Mouse (Mus musculus): ENCODE data around the gene Arl4a. TPM values are rescaled to one million over a fixed set of nuclear protein-coding genes. Genes with fewer than 3 reads are reported as not detected.

Gene Arl4a
- polyA plus RNA-seq, 1 experiment from 2014 or later, result 28.1 TPM

DNA sequence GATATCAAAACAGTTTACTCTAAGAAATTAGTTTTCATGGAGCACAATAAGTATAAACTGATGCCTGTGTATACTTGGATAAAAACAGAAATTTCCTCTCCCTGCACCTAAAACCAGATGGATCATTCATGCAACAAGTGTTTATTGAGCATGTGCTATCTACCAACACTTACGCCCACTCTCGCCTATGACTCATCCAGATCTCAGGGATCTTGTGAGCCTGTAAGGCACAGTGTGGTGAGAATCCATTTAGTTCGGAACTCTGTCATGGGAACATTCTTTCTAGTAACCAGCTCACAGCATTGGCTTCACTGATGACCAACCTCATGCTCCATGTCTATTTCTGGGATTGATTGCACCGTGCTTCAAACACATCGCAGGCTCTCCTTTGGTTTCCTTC lies 58.8 kb downstream of the Arl4a start:
- WGBS, result 91% methylated on average over 5 of the region's 5 CpGs
- no peak overlapping the region for H3K9ac ChIP-seq
- no peak for TF ChIP-seq CTCF (IDR thresholded peaks at IDR 0.05; ENCODE audit: low read depth)

GRCm38 (mm10) chr12:39977996-39978590 lies 59.7 kb downstream of the Arl4a start:
- Histone ChIP-seq H3K4me2 (no peak overlapping the region), H3K9ac (no peak overlapping the region), H3K9me3 (ENCODE audit: low read depth, low read length) (no peaks in the 10 kb centered on the region), H3K4me1 (ENCODE audit: insufficient read depth) (no peaks in the 10 kb centered on the region), H3K27ac (ENCODE audit: low read depth) (no peak overlapping the region), H3K4me3 (ENCODE audit: low read depth, low read length) (no peak overlapping the region), H3K27me3 (ENCODE audit: insufficient read depth, low read length) (no peaks in the 10 kb centered on the region), H3K36me3 (ENCODE audit: insufficient read depth) (no peaks in the 10 kb centered on the region)
- WGBS, result 78% methylated on average over 8 of the region's 8 CpGs
- ATAC-seq (ENCODE audit: insufficient read depth), result no peak
- DNase-seq, result no peak
- TF ChIP-seq CTCF (IDR thresholded peaks at IDR 0.05; ENCODE audit: low read depth), result no peak

More for the DNA sequence above, 58.8 kb downstream of the Arl4a start:
- DNase-seq, result no peak
- Histone ChIP-seq H3K4me2 (no peak overlapping the region), H3K9me3 (ENCODE audit: low read depth, low read length) (no peaks in the 10 kb centered on the region), H3K4me1 (ENCODE audit: insufficient read depth) (no peaks in the 10 kb centered on the region), H3K36me3 (ENCODE audit: insufficient read depth) (no peaks in the 10 kb centered on the region), H3K4me3 (ENCODE audit: low read depth, low read length) (no peak overlapping the region), H3K27ac (ENCODE audit: low read depth) (no peak overlapping the region), H3K27me3 (ENCODE audit: insufficient read depth, low read length) (no peaks in the 10 kb centered on the region)
- no peak for ATAC-seq (ENCODE audit: insufficient read depth)

DNA sequence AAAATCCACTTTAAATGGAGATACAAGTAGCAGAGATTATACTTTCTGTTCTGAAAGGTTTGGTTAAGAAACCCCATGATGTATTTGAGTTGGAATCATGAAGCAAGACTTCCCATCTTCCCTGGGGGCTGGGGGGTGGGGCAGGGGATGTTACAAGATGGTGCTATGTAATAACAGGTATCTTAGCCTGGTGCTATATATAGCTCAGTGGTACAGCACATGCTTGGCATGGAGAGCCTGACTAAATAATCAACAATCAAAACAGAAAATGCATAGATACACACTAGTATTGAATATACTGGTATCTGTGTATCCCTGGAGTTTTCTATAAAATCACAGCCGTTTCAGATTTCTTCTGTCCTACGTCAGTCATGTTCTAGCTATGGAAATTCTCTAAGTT lies 61.4 kb downstream of the Arl4a start:
- Histone ChIP-seq H3K9me3 (ENCODE audit: low read depth, low read length) (no peaks in the 10 kb centered on the region), H3K9ac (no peak overlapping the region), H3K27ac (ENCODE audit: low read depth) (no peak overlapping the region), H3K4me3 (ENCODE audit: low read depth, low read length) (no peak overlapping the region), H3K27me3 (ENCODE audit: insufficient read depth, low read length) (no peaks in the 10 kb centered on the region), H3K36me3 (ENCODE audit: insufficient read depth) (no peaks in the 10 kb centered on the region), H3K4me2 (no peak overlapping the region), H3K4me1 (ENCODE audit: insufficient read depth) (no peaks in the 10 kb centered on the region)
- 88% methylated on average over 2 of the region's 2 CpGs for WGBS
- ATAC-seq (ENCODE audit: insufficient read depth) (no peak), DNase-seq (no peak)
- no peak for TF ChIP-seq CTCF (IDR thresholded peaks at IDR 0.05; ENCODE audit: low read depth)

- no peak for TF ChIP-seq CTCF (IDR thresholded peaks at IDR 0.05; ENCODE audit: low read depth)
- Histone ChIP-seq H3K4me3 (ENCODE audit: low read depth, low read length) (no peak overlapping the region), H3K4me1 (ENCODE audit: insufficient read depth) (no peaks in the 10 kb centered on the region), H3K36me3 (ENCODE audit: insufficient read depth) (no peaks in the 10 kb centered on the region), H3K27me3 (ENCODE audit: insufficient read depth, low read length) (no peaks in the 10 kb centered on the region), H3K9me3 (ENCODE audit: low read depth, low read length) (no peaks in the 10 kb centered on the region), H3K27ac (ENCODE audit: low read depth) (no peak overlapping the region), H3K9ac (no peak overlapping the region), H3K4me2 (no peak overlapping the region)
- no peak for ATAC-seq (ENCODE audit: insufficient read depth)
- no peak for DNase-seq
- 50% methylated on average over 9 of the region's 9 CpGs for WGBS
Measured at GRCm38 (mm10) chr12:39975829-39976340, 61.9 kb downstream of the Arl4a start.

DNA sequence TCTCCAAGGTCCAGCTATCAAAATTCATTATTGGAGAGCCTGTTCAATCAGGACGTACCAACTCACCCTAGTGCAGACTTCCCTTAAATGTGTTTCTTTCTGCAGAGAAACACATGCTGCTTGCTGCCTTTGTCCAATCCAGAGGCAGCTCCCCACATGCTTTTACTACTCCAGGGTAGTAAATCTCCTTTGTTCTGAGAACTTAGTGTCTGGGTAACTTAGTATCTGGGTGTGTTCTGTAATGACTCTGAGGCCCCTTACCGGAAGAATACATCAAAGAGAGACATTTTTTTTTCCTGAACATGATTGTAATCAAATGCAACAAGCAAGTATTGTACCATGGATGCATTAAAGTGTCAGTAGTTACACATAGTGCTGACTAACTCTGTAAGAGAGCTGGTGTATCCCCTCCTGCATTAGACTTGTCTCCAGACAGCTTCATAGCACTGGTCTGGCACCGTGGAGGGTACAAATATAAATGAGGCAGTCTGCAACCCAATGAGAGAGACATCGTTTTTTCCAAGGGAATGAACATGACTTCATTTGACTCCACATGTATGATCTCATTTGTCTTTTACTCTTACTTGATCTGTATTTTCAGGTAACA lies 62.7 kb downstream of the Arl4a start:
- no peak for DNase-seq
- 61% methylated on average over 4 of the region's 4 CpGs for WGBS
- no peaks in the 10 kb centered on the region for H3K27me3 ChIP-seq (ENCODE audit: insufficient read depth, low read length)
- H3K36me3 ChIP-seq (ENCODE audit: insufficient read depth), result no peaks in the 10 kb centered on the region
- no peaks in the 10 kb centered on the region for H3K9me3 ChIP-seq (ENCODE audit: low read depth, low read length)
- H3K9ac ChIP-seq, result no peak overlapping the region
- H3K4me1 ChIP-seq (ENCODE audit: insufficient read depth), result no peaks in the 10 kb centered on the region
- no peak for TF ChIP-seq CTCF (IDR thresholded peaks at IDR 0.05; ENCODE audit: low read depth)
- no peak overlapping the region for H3K4me3 ChIP-seq (ENCODE audit: low read depth, low read length)
- H3K27ac ChIP-seq (ENCODE audit: low read depth), result no peak overlapping the region
- ATAC-seq (ENCODE audit: insufficient read depth), result no peak
- no peak overlapping the region for H3K4me2 ChIP-seq

- Histone ChIP-seq H3K36me3 (ENCODE audit: insufficient read depth) (no peaks in the 10 kb centered on the region), H3K9me3 (ENCODE audit: low read depth, low read length) (no peaks in the 10 kb centered on the region), H3K9ac (no peak overlapping the region), H3K27ac (ENCODE audit: low read depth) (no peak overlapping the region), H3K4me1 (ENCODE audit: insufficient read depth) (no peaks in the 10 kb centered on the region), H3K27me3 (ENCODE audit: insufficient read depth, low read length) (no peaks in the 10 kb centered on the region), H3K4me2 (no peak overlapping the region), H3K4me3 (ENCODE audit: low read depth, low read length) (no peak overlapping the region)
- DNase-seq (no peak), ATAC-seq (ENCODE audit: insufficient read depth) (no peak)
- no peak for TF ChIP-seq CTCF (IDR thresholded peaks at IDR 0.05; ENCODE audit: low read depth)
- WGBS, result 63% methylated on average over 1 of the region's 1 CpGs
Measured at GRCm38 (mm10) chr12:39974273-39974672, 63.6 kb downstream of the Arl4a start.

DNA sequence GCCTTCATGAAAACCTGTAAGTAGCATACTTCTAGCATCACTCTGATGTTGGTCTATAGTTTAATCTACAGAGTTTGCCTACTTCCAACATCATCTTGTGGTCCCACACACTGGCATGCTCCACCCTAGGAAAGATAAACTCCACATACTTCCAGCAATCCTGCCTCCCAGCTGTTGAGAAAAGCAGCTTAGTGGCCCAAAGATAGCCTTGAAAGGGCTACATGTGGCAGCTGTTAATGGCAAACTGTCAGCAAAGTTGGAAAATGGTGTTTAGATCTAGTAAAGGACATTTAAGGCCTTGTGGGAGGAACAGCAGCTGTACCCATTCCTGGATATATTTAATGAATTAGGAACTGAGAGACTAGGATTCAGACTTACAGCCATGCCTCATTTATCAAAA lies 68.3 kb downstream of the Arl4a start:
- Histone ChIP-seq H3K27ac (ENCODE audit: low read depth) (no peak overlapping the region), H3K9me3 (ENCODE audit: low read depth, low read length) (no peaks in the 10 kb centered on the region), H3K27me3 (ENCODE audit: insufficient read depth, low read length) (no peaks in the 10 kb centered on the region), H3K36me3 (ENCODE audit: insufficient read depth) (no peaks in the 10 kb centered on the region), H3K4me1 (ENCODE audit: insufficient read depth) (no peaks in the 10 kb centered on the region), H3K9ac (no peak overlapping the region), H3K4me2 (no peak overlapping the region), H3K4me3 (ENCODE audit: low read depth, low read length) (no peak overlapping the region)
- no peak for ATAC-seq (ENCODE audit: insufficient read depth)
- TF ChIP-seq CTCF (IDR thresholded peaks at IDR 0.05; ENCODE audit: low read depth), result no peak
- no peak for DNase-seq
